Mouse (Mus musculus): Measurements from ENCODE around the gene Rnd2.
"Not testable (repeated sequence)": the region's sequence is repeated elsewhere in the genome, so short reads cannot be mapped to it uniquely, and the experiment has no call there.

Rnd2 gene

DNA sequence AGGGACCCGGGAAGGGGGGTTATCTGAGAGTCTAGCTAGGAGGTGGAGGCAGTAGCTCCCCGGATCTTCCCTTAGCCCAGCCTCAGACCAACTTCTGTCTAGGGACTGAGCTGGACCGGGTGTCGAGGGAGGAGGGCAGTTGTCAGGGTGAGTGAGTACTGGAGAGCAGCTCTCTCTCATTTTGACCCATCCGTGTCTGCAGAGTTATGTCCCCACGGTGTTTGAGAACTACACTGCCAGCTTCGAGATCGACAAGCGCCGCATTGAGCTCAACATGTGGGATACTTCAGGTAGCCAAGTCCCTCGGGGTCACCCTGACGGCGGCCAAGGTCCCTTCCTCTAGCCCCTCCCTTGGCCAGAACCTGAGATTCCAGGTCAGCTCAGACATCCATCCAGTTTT is 3.9 kb downstream of the Rnd2 start:
- DNase-seq (ENCODE audit: low spot score), result no peak

DNA sequence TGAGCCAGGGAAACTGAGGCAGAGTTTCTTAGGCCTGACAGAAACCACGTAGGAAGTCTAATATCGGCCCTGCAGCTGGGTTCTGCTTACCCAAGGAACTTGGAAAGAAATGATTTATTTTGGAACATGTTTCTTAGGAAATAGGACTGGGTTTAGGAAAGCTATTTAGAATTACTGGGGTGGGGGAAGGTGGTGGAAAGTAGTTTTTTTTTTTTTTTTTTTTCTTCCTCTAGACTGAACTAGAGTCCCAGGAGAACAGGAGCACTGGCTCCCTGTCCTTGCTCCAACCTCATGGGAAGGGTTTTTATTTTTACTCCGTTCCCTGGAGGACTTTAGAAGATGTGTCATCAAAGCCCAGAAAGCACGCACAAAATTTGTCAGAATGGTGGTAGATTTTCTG is 4.4 kb downstream of the Rnd2 start:
- no peak for DNase-seq (ENCODE audit: low spot score)

DNA sequence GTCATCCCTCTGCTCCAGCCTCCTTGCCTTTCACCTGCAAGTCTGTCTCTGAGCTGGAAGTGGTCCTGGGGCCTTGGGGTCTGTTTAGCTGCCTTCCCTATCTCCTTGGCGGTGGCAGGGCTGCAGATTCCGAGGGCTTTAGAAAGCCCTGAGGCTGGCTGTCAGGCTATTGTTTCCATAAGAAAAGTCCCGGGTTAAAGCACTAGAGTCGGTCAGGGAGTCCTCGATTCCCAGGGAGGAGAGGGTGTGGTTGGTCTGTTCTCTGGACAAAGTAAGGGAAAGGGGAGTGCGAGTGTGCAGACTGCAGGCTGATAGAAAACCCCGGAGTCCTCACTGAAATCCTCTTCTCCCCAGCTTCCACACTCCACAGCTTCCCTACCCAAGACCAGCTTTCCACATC is 5.4 kb downstream of the Rnd2 start:
- no peak for DNase-seq (ENCODE audit: low spot score)

DNA sequence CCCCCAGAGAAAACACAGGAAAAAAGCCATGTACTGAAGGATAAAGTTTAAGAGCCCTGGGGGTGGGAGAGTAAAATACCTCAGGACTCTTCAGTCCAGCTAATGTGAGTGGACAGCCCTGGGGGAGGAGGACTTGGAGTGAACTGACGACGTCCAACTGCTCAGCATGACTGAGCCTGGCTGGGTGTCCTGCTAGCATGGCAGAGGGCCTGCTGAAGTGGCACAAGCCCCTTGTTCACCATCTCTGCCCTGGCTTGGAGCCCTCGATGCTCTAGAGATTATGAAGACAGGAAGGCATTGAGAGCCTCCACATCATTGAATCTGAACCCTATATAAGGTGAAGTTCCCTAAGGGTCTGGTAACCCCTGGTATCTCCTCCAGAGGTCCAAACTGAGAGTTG is 7.1 kb downstream of the Rnd2 start:
- DNase-seq (ENCODE audit: low spot score), result no peak

DNA sequence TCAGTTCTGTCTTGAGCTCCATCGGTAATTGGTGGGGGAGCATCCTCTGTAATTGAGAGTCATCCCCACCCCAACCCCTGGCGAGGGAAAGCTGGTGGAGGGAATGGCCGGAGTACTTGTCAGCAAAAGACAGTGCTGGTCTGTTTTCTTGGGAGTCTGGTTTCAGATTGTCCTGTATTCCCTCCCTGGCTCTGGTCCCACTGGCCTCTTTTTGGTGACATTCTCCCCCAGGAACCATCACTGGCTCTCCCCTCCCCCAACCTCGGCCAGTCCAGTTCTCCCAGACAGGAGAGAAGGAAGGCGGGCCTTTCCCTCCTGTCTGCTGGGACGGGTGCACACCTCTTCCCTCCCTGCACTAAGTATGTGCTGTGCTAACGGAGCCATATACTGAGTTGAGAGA is 7.5 kb downstream of the Rnd2 start:
- no peak for DNase-seq (ENCODE audit: low spot score)

DNA sequence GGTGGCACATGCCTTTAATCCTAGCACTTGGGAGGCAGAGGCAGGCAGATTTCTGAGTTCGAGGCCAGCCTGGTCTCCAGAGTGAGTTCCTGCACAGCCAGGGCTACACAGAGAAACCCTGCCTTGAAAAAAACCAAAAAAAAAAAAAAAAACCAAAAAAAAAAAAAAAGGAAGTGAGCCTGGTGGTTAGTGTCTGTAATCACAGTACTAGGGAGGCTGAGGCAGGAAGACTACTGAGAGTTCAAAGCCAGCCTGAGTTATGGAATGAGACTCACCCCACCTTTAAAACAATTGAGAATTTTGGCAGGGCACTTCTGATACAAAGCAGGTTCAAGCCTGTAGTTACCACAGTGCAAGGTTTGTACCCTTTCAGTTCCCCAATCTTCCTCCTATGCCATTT is 8.9 kb downstream of the Rnd2 start:
- not testable (repeated sequence) for DNase-seq (ENCODE audit: low spot score)

DNA sequence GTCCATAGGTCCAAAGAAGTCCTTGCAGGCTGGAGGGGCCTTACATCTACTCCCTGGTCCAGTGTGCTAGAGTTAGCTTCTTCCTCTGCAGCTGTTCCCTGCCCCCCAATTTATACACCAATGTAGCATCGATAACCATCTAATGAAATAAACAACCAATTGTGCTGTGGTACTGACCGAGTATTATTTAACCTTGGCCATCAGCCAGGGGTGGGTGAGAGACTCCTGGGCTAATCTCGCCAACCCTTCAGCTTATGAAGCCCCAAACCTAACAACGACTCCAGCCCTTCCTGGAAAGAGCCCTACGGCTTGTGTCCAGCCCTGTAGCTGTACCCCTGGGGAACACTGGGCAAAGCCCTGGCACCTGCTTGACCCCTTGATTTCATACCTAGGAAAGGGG is 9.5 kb downstream of the Rnd2 start:
- DNase-seq (ENCODE audit: low spot score), result no peak

DNA sequence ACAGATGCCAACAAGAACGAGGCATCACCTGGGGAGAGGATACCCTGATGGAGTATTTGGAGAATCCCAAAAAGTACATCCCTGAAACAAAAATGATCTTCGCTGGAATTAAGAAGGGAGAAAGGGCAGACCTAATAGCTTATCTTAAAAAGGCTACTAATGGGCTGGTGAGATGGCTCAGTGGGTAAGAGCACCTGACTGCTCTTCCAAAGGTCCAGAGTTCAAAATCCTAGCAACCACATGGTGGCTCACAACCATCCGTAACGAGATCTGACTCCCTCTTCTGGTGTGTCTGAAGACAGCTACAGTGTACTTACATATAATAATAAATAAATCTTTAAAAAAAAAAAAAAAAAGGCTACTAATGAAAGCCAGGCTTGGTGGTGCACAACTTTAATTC is 11.6 kb downstream of the Rnd2 start:
- DNase-seq (ENCODE audit: low spot score), result not testable (repeated sequence)

DNA sequence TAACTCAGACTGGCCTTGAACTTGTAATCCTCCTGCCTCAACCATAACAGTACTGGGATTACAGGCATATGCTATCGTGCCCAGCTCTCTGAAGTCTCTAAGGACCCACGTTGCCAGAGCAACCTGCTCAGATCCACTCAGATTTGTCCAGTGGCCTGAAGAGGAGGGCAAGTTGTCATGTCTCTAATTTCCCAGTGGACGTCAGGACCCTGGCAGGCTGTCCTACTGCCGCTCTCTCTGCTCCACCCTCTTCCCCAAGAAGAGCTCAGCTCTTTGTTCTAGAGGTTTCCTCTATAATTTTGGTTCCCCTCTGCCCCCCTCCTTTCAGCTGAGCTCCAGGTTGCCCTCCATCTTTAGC is 12.4 kb downstream of the Rnd2 start:
- no peak for DNase-seq (ENCODE audit: low spot score)

DNA sequence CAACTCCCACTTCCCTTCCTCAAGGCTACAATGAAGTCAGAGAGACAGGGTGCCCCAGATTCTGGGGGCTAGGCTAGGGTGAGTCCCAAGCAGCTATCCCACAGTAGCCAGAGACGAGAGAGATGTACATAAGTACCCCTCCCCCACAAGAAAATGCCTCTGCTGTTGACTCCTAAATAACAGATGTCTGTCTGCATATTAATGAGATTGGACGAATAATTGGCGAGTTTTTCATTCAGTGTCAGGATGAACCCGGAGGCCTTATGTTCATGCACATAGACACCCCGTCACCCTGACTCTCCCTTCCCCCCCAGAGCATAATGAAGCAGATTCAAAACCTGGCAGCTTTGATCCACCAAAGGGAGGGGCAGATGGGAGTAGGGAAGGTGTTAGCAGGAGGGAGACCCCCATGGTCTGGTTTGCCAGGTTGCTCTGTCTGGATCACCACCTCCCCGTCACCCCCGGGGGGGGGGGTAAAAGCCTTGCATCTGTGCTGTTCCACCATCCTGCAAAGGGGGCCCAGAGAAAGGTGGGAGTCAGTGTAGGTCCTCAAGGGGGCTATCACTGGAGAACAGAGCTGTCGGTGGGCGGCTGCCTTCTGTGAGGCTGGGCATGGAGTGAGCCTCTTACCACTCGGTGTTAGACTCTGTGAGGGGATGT is 12.9 kb downstream of the Rnd2 start:
- no peak for DNase-seq (ENCODE audit: low spot score)

DNA sequence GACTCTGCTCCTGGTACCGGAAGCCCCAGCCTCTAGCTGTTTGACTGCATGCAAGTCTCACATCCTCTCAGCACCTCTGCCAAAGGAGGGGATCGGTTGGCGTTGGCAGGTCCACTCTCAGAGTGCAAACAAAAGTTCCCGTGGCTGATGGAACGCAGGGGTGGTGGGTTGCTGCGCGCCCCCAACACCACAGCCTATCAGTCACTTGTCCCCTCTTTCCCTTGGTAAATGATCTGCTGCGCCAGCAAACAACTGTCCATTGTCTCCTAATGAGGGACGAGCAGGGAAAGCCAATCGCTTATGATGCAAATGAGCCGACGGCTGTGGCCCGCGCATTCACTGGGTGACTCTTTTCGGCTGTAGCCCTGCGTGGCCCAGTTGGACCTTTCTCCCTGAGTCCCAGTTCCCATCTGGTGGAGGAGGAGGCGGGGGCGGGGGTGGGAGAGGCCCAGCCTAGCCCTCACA is 14.4 kb downstream of the Rnd2 start:
- DNase-seq (ENCODE audit: low spot score), result no peak

DNA sequence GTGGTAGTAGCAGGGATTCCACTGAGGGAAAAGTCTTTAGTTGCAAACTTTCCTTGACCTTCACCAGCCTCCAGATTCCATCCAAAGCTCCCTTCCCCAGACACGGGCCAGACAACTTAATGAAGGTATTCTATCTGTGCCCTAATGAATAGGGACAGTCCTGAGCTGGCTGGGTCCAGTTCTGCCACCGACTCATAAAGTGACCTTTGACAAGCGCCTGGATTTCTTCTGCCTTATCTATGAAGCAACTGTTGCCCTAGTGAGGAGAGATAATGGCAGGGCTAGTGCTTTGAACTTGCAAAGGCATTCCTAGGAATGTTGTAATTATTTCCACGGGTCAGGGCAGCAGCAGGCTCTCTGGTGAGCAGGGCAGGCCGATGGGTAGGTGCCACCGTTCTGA is 16.1 kb downstream of the Rnd2 start:
- DNase-seq (ENCODE audit: low spot score), result no peak

DNA sequence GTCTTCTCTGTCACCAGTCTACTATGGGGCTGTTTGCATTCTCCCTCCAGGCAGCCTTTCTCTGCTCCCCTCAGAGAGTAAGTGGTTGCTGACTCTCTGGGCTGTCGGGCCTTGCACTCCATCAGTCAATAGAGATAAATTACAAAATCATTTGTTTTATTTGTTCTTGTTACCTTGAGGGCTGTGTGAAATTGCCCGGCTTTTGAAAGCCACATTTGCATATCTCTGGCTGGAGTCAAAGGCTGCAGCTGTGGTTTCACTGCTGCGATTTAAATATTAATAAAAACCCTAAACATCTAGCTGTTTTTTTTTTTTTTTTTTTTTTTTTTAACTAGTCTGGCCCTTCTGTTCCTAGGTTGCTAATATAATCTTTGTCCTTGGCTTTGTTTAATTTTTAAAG is 19.0 kb downstream of the Rnd2 start:
- no peak for DNase-seq (ENCODE audit: low spot score)

DNA sequence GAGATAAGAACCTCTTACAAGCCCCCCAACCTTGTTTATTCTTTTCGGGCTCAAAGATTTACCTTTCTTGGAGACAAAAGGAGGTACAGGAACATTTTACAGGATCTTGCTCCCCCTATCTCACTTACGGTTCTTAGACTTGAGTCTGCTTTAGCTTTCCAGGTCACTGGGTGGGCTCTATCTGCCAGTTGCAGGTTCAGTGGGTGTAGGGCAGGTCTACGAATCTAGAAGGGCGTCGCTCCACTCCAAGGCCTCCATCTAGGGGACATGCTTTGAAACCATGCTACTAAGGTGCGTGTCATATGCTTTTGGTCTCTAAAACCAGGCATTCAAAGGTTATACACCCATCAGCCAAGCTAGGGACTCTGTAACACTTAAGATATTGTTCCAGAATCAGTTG is 19.4 kb downstream of the Rnd2 start:
- DNase-seq (ENCODE audit: low spot score), result no peak

DNA sequence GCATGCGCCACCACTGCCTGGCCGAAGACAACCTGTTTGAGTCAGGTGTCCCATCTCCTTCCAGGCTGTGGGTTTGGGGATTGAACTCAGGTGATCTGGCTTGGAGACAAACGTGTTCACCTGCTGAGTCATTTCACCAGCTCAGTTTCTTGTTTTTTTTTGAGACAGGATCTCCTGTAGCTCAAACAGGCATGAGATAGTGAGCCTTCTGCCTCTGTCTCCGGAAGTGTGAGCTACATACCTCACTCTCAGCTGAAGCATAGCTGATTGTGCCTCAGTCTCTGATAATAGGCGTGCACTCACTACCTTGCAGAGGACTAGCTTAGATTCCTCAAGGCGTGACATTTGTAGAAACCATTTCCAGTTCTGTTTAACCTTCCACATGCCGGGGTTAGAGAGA is 20.0 kb downstream of the Rnd2 start:
- no peak for DNase-seq (ENCODE audit: low spot score)

DNA sequence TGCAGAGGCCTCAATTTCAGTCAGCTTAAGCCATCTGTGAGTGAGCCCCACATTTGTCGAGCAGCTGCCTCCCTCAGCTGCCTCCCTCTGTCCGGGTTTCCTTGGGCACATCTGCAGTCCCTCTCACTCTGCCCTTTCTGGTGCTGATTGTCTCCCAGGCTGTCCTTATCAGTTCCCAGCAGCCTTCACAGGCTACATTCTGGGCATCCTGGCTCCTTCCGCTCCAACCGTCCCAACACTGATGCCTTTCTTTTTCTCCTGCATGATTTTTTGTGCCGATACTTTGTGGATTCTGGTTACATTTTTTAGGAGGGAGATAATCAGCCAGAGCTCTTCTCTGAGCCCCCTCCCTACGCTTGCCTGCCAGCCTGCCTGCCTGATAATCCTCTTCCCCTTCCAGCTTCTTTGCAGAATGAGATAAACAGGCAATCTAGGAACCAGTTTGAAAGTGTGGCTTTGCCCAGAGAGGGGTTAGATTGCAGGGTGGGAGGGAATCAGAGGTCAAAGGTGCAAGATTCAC is 20.8 kb downstream of the Rnd2 start:
- DNase-seq (ENCODE audit: low spot score), result peak; percentile 69

DNA sequence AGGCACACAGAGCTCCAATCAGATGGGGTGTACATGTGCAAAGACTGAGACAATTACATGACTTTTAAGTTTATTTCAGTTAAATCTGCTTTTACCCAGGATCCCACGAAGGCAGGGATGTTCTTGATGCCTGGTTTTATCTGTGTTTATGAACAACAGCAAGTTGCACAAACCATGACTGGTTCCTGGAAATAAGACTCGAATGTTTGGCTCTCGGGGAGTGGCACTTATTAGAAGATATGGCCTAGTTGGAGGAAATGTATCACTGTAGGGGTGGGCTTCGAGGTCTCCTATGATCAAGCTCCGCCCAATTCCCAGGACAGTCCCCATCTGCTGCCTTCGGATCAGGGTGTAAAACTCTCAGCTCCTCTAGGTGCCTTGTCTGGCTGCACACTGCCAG is 21.3 kb downstream of the Rnd2 start:
- DNase-seq (ENCODE audit: low spot score), result no peak

DNA sequence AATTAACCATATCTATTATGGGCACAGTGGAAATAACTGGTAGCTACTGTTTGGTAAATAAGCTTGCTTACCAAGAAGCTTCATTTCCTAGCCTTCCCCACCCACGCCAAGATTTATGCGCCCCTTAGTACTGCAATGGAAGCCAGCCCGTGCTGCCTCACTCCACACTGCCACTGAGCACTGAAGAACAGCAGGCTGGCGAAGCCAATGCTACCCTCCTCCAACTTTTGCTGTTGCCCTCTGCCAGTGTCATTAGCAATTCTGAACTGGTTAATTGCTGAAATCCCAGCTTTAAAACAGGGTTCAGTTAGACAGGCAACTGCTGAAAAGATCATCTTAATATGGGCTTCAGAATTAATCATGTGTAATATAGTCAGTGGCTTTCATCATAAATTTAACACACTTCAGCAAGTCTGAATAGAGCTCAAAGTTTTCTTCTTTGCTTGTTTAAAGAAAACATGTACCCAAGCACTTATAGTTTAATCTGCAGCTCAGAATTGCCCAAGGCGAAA is 41.5 kb downstream of the Rnd2 start:
- no peak for DNase-seq (ENCODE audit: low spot score)

DNA sequence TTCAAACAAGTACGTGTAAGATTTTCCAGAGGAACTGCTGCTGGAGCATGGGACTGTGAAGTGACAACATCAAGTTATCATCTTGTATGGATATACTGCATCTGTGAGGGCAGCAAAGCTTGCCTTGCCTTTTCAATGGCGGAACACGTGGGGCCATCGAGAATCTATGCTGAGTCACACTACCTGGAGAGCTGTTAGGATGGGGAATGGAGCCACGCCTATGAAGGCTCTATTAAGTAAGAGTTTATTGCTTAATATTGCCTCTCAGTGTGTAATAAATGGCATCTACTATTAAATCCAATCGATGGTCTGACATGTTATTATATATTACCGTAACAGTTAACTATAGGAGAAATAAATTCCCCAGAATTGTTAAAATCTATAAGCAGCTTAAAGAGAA is 42.3 kb downstream of the Rnd2 start:
- DNase-seq (ENCODE audit: low spot score), result no peak

DNA sequence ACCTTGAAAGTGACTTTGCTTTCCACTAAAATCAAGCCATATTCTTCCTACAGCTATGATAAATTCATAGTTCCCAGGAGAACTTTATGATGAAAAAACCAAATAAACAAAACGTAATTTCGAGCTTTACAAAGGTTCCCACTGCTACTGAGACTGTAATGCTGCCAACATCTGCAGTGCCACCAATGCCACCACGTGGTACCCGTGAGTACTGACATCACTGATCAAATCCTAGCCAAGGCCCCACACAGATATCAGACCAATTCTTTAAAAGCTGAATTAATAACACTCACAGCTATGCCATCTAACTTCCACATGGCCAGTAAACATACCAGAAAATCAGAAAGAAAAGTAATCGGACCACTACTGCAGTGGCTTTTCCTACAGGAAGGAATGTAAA is 54.1 kb downstream of the Rnd2 start:
- DNase-seq (ENCODE audit: low spot score), result no peak

DNA sequence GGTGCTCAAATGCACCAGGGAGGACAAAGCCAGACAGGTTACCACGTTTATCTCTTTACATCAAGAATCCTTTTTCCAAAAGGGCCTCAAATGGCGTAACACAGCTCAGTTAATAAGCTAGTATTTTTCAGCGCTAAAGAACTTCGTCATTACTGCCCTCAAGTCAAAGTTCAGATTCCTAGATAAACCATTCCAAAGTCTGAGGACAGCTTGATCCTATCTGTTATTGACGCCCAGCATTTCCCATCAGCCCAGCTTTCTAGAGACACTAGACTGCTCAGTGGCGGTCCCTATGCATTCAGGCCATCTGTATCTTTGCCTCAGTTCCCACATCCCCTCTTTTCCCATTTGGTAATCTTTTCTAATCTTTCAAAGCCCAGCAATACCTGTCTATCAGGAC is 54.6 kb downstream of the Rnd2 start:
- DNase-seq (ENCODE audit: low spot score), result no peak

Data from testis, postnatal 14 days (tissue).